Mouse (Mus musculus) spleen, embryonic (tissue): ENCODE measurements around the gene Slc30a7.

Source experiments
- CTCF ChIA-PET: fragments of 350-600 bp; sonication (Branson Sonifier 250); formaldehyde crosslinking; loops from one replicate; lab custom pipeline; 2022; lab: Charles Lee

The Slc30a7 gene

GRCm38 (mm10) chr3:116006978-116007940 is at the start of gene Slc30a7, which contains the start of gene Extl2:
TSS of gene Slc30a7 (minus strand) at chr3:116007406.
TSS of gene Extl2 (plus strand) at chr3:116007462.
- CTCF ChIA-PET, result interaction anchor here (0.7 to 0.8 kb wide), 2 partner anchors 304 to 780 kb away, joined by 3 to 13 read pairs; no protein-coding TSS in a partner anchor

GRCm38 (mm10) chr3:116047034-116047433 is 39.8 kb upstream of the Slc30a7 start:
- CTCF ChIA-PET, result interaction anchor here (0.7 kb wide), 1 partner anchor 343 kb away, joined by 3 read pairs; no protein-coding TSS in a partner anchor

- CTCF ChIA-PET, result no interaction called here
Observed at GRCm38 (mm10) chr3:116046000-116046399, 38.8 kb upstream of the Slc30a7 start.

GRCm38 (mm10) chr3:116040776-116041175 is 33.6 kb upstream of the Slc30a7 start:
- CTCF ChIA-PET, result no interaction called here

- CTCF ChIA-PET, result interaction anchor here (0.6 to 0.7 kb wide), 2 partner anchors 17 to 298 kb away, joined by 5 to 10 read pairs; no protein-coding TSS in a partner anchor
Observed at GRCm38 (mm10) chr3:116033871-116034222, 26.6 kb upstream of the Slc30a7 start.

GRCm38 (mm10) chr3:116033218-116033870 is 26.1 kb upstream of the Slc30a7 start:
- CTCF ChIA-PET, result interaction anchor here (0.6 kb wide), 1 partner anchor 298 kb away, joined by 10 read pairs; no protein-coding TSS in a partner anchor

- CTCF ChIA-PET, result interaction anchor here (0.6 kb wide), 1 partner anchor 325 kb away, joined by 4 read pairs; no protein-coding TSS in a partner anchor
Observed at GRCm38 (mm10) chr3:116030152-116030788, 23.1 kb upstream of the Slc30a7 start.

GRCm38 (mm10) chr3:116026996-116027395 is 19.8 kb upstream of the Slc30a7 start:
- CTCF ChIA-PET, result no interaction called here

- CTCF ChIA-PET, result no interaction called here
Observed at GRCm38 (mm10) chr3:116025701-116026100, 18.5 kb upstream of the Slc30a7 start.

GRCm38 (mm10) chr3:116024669-116025068 is 17.5 kb upstream of the Slc30a7 start:
- CTCF ChIA-PET, result no interaction called here

GRCm38 (mm10) chr3:116024236-116024635 is 17.0 kb upstream of the Slc30a7 start:
- CTCF ChIA-PET, result no interaction called here

- CTCF ChIA-PET, result interaction anchor here (0.7 kb wide), 1 partner anchor 275 kb away, joined by 3 read pairs; no protein-coding TSS in a partner anchor
Observed at GRCm38 (mm10) chr3:116019136-116019535, 11.9 kb upstream of the Slc30a7 start.

- CTCF ChIA-PET, result no interaction called here
Observed at GRCm38 (mm10) chr3:116018606-116019005, 11.4 kb upstream of the Slc30a7 start.

- CTCF ChIA-PET, result no interaction called here
Observed at GRCm38 (mm10) chr3:116016116-116016515, 8.9 kb upstream of the Slc30a7 start.

GRCm38 (mm10) chr3:116014901-116015300 is 7.7 kb upstream of the Slc30a7 start:
- CTCF ChIA-PET, result no interaction called here

- CTCF ChIA-PET, result no interaction called here
Observed at GRCm38 (mm10) chr3:116009622-116010344, 2.6 kb upstream of the Slc30a7 start.

- CTCF ChIA-PET, result interaction anchor here (0.8 kb wide), 1 partner anchor 780 kb away, joined by 3 read pairs; no protein-coding TSS in a partner anchor
Observed at GRCm38 (mm10) chr3:116007941-116008440, 785 bp upstream of the Slc30a7 start.

- CTCF ChIA-PET, result interaction anchor here (0.7 kb wide), 1 partner anchor 303 kb away, joined by 13 read pairs; no protein-coding TSS in a partner anchor
Observed at GRCm38 (mm10) chr3:116006284-116006977, 775 bp downstream of the Slc30a7 start.

- CTCF ChIA-PET, result no interaction called here
Observed at GRCm38 (mm10) chr3:115996929-115997328, 10.3 kb downstream of the Slc30a7 start.

GRCm38 (mm10) chr3:115993025-115993424 is 14.2 kb downstream of the Slc30a7 start:
- CTCF ChIA-PET, result no interaction called here
